Mouse (Mus musculus): ENCODE measurements around the gene Rbp4. TPM values are rescaled to one million over a fixed set of nuclear protein-coding genes. Genes with fewer than 3 reads are reported as not detected.

Rbp4 gene
- not detected in 2 replicates for polyA plus RNA-seq (2012; ENCODE audit: insufficient read depth, insufficient read length, low replicate concordance, missing spikeins)

DNA sequence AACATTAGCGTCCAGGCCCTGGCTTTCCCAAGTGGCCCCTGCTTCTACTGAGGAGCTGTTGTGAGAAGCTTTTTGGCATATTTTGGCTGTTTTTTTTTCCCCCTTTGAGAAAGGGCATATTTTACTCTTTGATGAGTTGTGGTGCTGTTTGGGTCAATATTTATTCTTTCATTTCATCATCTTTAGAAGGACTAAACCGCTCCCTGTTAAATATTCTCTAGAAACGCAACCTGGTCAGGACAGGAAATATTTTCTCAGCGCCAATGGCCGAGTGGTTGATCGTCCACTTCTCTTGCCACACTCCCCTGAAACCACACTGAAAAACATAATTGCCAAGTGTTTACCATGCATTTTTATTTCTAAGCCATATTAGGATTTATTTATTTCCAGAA is at the start of gene Rbp4:
Gene Rbp4, minus strand, starts transcription at position 63 of the 392 bp plus-strand sequence.
- TF ChIP-seq CTCF (IDR thresholded peaks at IDR 0.05; ENCODE audit: insufficient read depth, low read depth, low read length): no peak
- TF ChIP-seq POLR2A (IDR thresholded peaks at IDR 0.05; ENCODE audit: insufficient read depth, low read depth, low read length): no peak
- 74% methylated on average over 6 of the region's 6 CpGs for WGBS

DNA sequence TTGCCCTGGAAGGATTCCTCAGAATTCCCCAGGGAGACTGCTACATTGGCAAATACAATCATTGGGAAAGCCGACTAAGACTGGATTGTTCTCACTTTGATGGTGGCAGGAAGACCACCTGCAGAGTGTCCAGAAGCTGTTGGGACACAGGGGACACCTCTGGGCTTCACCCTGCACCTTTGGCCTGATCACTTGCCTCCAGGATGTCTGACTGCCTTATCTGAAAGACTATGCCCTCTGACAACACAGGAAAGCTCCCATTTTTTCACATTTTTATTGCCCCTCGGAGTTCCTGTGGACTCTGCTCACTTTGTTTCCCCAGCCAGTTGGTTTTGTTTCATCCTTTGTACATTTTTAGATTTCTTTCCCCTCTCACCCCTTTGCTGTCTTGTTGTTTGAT is 39.6 kb upstream of the Rbp4 start:
- 51% methylated on average over 2 of the region's 2 CpGs for WGBS
- no peak overlapping the region for H3K4me3 ChIP-seq (ENCODE audit: insufficient read depth, low read depth, low read length)
- no peaks in the 10 kb centered on the region for H3K4me1 ChIP-seq (ENCODE audit: control insufficient read depth, insufficient read depth, low read length)
- TF ChIP-seq CTCF (IDR thresholded peaks at IDR 0.05; ENCODE audit: insufficient read depth, low read depth, low read length) (no peak), POLR2A (IDR thresholded peaks at IDR 0.05; ENCODE audit: insufficient read depth, low read depth, low read length) (no peak)
- H3K27ac ChIP-seq (ENCODE audit: insufficient read depth, low read depth, low read length): no peak overlapping the region

More for the DNA sequence above, at the start of gene Rbp4:
- Histone ChIP-seq H3K27ac (ENCODE audit: insufficient read depth, low read depth, low read length) (no peak within 1 kb of the TSS), H3K4me1 (ENCODE audit: control insufficient read depth, insufficient read depth, low read length) (peaks cover 3% of the 10 kb centered on the region), H3K4me3 (ENCODE audit: insufficient read depth, low read depth, low read length) (peak within 1 kb of the TSS; percentile 48)

DNA sequence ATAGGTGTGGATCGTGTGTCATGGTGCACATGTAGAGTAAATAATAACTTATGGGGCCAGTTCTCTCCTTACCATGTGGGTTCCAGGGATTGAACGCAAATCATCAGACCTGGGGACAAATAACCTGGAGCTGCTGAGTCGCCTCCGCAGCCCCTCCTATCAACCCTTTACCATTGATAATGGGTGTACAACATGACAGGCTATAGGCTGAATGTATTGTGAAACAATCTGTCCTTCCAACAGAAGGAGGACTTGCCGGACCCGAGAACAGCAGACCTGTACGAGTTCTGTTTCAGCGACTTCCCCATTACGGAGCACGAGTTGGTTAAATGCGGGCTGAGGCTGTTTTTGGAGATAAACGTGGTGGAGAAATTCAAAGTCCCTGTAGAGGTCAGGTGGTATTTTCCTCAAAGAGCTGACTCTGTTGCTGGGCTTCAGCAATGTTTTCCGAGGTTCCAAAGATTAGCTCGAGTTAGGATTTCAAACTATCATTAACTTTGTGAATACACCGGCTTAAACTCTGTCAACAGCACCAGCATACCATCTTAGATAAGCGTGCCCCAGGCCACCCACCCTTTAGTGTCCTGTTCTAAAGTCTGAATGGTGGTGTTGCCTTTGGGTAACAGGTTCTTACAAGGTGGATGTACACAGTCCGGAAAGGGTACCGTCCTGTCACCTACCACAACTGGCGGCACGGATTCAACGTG is 36.7 kb upstream of the Rbp4 start:
- Histone ChIP-seq H3K4me3 (ENCODE audit: insufficient read depth, low read depth, low read length) (no peak overlapping the region), H3K27ac (ENCODE audit: insufficient read depth, low read depth, low read length) (no peak overlapping the region), H3K4me1 (ENCODE audit: control insufficient read depth, insufficient read depth, low read length) (no peaks in the 10 kb centered on the region)
- TF ChIP-seq POLR2A (IDR thresholded peaks at IDR 0.05; ENCODE audit: insufficient read depth, low read depth, low read length): no peak
- TF ChIP-seq CTCF (IDR thresholded peaks at IDR 0.05; ENCODE audit: insufficient read depth, low read depth, low read length): no peak
- 94% methylated on average over 21 of the region's 21 CpGs for WGBS

DNA sequence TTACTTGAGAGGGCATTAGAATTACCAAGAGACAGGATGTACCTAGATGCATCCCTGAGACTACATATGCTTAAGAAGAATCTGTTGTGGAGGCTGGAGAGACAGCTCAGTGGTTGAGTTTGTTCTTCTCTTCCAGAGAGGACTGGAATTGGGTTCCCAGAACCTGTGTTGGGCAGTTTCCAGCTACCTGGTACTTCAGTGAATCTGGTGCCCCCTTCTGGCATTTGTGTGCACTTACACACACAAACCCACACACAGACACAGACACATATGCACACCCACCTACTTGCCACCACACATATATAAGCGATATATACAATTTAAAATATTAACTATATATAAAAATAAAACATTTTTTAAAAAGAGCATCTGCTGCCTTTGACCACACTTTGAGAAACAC is 31.2 kb upstream of the Rbp4 start:
- WGBS: 100% methylated on average over 1 of the region's 1 CpGs
- Histone ChIP-seq H3K4me1 (ENCODE audit: control insufficient read depth, insufficient read depth, low read length) (no peaks in the 10 kb centered on the region), H3K4me3 (ENCODE audit: insufficient read depth, low read depth, low read length) (no peak overlapping the region), H3K27ac (ENCODE audit: insufficient read depth, low read depth, low read length) (no peak overlapping the region)
- TF ChIP-seq POLR2A (IDR thresholded peaks at IDR 0.05; ENCODE audit: insufficient read depth, low read depth, low read length): no peak
- no peak for TF ChIP-seq CTCF (IDR thresholded peaks at IDR 0.05; ENCODE audit: insufficient read depth, low read depth, low read length)

DNA sequence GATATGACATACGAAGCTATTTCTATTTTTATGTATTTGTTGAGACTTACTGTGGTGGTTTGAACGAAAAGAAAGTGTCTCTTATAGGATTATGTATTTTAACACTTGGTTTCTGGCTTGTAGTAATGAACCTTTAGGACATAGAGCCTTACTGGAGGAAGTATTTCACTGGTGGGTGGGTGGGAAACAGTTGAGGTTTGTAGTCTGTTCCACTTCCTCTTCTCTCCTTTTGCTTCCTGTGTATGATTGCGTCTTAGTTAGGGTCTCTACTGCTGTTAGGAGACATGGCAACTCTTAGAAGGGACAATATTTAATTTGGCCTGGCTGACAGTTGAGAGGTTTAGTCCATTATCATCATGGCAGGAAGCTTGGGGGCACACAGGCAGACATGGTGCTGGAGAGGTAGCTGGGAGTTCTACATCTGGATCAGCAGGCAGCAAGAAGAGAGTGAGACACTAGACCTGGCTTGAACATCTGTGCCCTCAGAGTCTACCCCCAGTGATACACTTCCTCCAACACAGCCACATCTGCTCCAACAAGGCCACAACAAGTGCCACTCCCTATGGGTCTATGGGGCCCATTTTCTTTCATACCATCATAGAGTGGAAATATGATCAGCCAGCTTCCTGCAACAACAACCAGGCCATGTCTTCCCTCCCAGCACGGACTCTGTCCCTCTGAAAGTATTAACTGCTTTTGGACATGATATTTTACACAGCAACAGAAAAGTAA is 18.6 kb upstream of the Rbp4 start:
- 79% methylated on average over 4 of the region's 4 CpGs for WGBS
- TF ChIP-seq CTCF (IDR thresholded peaks at IDR 0.05; ENCODE audit: insufficient read depth, low read depth, low read length) (no peak), POLR2A (IDR thresholded peaks at IDR 0.05; ENCODE audit: insufficient read depth, low read depth, low read length) (no peak)
- H3K4me1 ChIP-seq (ENCODE audit: control insufficient read depth, insufficient read depth, low read length): no peaks in the 10 kb centered on the region
- no peak overlapping the region for H3K27ac ChIP-seq (ENCODE audit: insufficient read depth, low read depth, low read length)
- no peak overlapping the region for H3K4me3 ChIP-seq (ENCODE audit: insufficient read depth, low read depth, low read length)

DNA sequence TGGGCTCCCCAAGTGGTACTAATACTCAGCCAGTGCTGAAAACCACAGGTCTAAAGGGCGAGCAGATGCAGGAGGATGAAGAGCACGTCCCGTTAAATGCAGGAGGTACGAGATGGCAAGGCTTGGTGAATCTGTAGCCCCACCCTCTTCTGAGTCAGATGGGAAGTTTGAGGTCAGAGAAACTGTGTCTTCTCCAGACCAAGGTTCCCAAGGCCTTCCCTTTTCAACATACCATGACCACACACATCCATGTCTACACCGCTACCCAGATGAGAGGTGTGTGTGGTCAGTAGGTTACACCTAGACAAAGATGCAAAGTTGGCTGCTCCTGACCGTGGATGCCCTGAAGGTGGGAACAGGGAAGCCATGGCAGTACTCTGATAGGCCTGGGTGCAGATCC is 9.7 kb upstream of the Rbp4 start:
- no peak for TF ChIP-seq POLR2A (IDR thresholded peaks at IDR 0.05; ENCODE audit: insufficient read depth, low read depth, low read length)
- TF ChIP-seq CTCF (IDR thresholded peaks at IDR 0.05; ENCODE audit: insufficient read depth, low read depth, low read length): no peak
- no peaks in the 10 kb centered on the region for H3K4me1 ChIP-seq (ENCODE audit: control insufficient read depth, insufficient read depth, low read length)
- no peak overlapping the region for H3K4me3 ChIP-seq (ENCODE audit: insufficient read depth, low read depth, low read length)
- WGBS: 91% methylated on average over 6 of the region's 6 CpGs
- H3K27ac ChIP-seq (ENCODE audit: insufficient read depth, low read depth, low read length): no peak overlapping the region

DNA sequence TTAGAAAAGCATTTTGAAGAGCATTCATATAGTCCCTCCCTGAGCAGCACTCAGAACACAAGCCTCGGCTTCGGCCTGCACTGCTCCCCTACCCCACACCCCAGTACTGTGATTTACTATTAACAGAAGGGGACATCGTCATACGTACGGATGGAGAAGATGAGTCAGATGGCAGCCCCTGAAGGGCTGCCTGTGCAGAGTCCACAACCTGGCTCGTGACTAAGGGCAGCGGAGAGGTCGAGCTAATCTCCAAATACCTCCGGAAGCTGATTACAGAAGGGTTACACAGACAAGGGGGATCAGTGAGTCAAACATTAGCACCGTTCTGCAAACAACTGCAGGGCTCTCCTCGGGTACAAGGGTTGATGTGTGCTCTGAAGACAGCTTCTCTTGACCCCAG is 8.9 kb upstream of the Rbp4 start:
- no peak overlapping the region for H3K4me3 ChIP-seq (ENCODE audit: insufficient read depth, low read depth, low read length)
- H3K4me1 ChIP-seq (ENCODE audit: control insufficient read depth, insufficient read depth, low read length): no peaks in the 10 kb centered on the region
- WGBS: 81% methylated on average over 11 of the region's 11 CpGs
- TF ChIP-seq CTCF (IDR thresholded peaks at IDR 0.05; ENCODE audit: insufficient read depth, low read depth, low read length) (no peak), POLR2A (IDR thresholded peaks at IDR 0.05; ENCODE audit: insufficient read depth, low read depth, low read length) (no peak)
- no peak overlapping the region for H3K27ac ChIP-seq (ENCODE audit: insufficient read depth, low read depth, low read length)

DNA sequence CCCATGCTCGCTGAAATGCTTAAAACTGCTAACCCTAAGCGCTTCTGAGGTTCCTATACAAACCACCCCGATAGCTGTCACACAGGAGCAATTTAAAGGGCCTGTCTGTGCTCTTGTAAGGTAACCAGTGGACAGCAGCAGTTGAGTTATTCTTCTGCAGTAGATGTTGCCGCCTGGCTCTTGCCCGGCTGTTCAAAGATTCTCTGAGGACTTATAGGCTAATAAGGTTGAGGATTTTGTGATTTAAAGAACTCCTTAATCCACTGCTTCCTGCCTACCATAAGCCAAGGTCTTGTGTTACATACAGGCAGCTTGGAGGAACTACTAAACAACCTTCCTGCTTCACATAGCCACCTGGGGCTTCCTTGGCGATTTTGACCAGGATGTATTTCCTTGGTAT is 7.4 kb upstream of the Rbp4 start, which contains the start of gene Pde6c:
Gene Pde6c, plus strand, starts transcription at position 301 of the 400 bp plus-strand sequence.
- Histone ChIP-seq H3K4me1 (ENCODE audit: control insufficient read depth, insufficient read depth, low read length) (no peaks in the 10 kb centered on the region), H3K4me3 (ENCODE audit: insufficient read depth, low read depth, low read length) (no peak within 1 kb of the TSS), H3K27ac (ENCODE audit: insufficient read depth, low read depth, low read length) (no peak within 1 kb of the TSS)
- 87% methylated on average over 6 of the region's 6 CpGs for WGBS
- TF ChIP-seq POLR2A (IDR thresholded peaks at IDR 0.05; ENCODE audit: insufficient read depth, low read depth, low read length): no peak
- TF ChIP-seq CTCF (IDR thresholded peaks at IDR 0.05; ENCODE audit: insufficient read depth, low read depth, low read length): no peak

DNA sequence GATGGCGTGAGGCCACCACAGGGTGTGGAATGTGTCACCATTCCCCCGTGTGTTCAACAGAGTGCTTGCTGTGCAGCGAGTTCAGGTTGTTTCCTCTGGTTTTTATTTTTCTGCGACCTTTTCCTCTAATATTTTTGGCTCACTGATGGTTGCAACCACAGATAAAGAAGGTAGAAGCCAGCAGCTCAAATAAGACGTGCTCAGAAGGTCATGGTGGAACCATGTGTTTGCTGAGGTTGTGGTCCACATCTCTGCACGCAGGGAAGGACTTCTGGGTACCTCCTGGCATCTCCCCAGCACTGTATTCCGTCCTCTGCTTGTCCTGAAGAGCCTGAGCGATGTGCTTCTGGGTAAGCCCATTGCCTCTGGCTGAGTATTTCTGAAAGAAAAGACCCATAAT is 1.6 kb upstream of the Rbp4 start:
- TF ChIP-seq POLR2A (IDR thresholded peaks at IDR 0.05; ENCODE audit: insufficient read depth, low read depth, low read length): no peak
- TF ChIP-seq CTCF (IDR thresholded peaks at IDR 0.05; ENCODE audit: insufficient read depth, low read depth, low read length): no peak
- H3K4me3 ChIP-seq (ENCODE audit: insufficient read depth, low read depth, low read length): no peak overlapping the region
- no peak overlapping the region for H3K27ac ChIP-seq (ENCODE audit: insufficient read depth, low read depth, low read length)
- H3K4me1 ChIP-seq (ENCODE audit: control insufficient read depth, insufficient read depth, low read length): peaks cover 3% of the 10 kb centered on the region
- 74% methylated on average over 8 of the region's 8 CpGs for WGBS

Data from olfactory bulb, adult 2 months (tissue).